Mouse (Mus musculus): ENCODE data around the gene Hsd17b2.

Hsd17b2 gene

GRCm38 (mm10) chr8:117701859-117702258 lies at the start of gene Hsd17b2:
Gene Hsd17b2 (plus strand): TSS chr8:117701904.
- peak; percentile 69 for DNase-seq (ENCODE audit: low spot score)

- no peak for DNase-seq (ENCODE audit: low spot score)
Observed at GRCm38 (mm10) chr8:117652318-117652717, 49.4 kb upstream of the Hsd17b2 start.

DNA sequence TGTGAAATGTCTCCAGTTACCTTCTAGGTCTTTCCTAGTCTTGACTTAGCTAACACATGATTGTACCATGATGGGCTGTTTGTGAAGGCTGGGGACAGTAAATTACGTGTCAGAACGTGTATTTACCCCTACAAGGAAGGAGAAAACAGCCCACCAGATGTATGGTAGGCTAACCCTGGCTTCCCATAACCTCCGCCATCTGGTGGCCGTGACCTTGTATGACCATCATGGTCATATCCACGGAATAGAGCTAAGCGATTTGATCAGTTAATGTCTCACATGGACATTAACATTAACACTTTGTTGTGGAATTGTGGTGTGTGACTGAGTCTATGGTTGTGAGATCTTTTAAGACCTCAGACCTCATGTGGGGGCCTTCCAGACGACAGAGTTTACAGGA lies 42.7 kb upstream of the Hsd17b2 start:
- DNase-seq (ENCODE audit: low spot score), result no peak

GRCm38 (mm10) chr8:117660358-117661031 lies 41.2 kb upstream of the Hsd17b2 start:
- peak; percentile 61 for DNase-seq (ENCODE audit: low spot score)

GRCm38 (mm10) chr8:117667349-117668124 lies 34.2 kb upstream of the Hsd17b2 start:
- DNase-seq (ENCODE audit: low spot score), result no peak

DNA sequence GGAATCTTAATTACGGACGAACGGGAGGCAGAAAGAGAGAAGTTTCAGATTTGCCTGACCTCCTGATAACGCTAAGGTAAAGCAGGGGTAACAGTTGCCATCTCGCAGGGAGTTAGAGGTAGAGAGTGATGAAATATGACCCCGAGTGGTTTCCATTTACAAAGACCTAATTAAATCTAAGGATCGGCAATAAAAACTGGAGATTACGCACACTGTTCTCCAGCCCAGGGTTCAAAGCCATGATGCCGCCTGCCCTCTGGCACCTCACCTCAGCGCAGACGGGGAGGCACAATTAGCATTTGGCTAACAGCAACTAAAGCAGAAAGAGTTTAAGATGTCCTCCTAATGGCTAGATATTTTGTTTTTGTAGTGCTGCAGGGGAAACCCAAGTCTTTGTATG lies 31.2 kb upstream of the Hsd17b2 start:
- no peak for DNase-seq (ENCODE audit: low spot score)

- DNase-seq (ENCODE audit: low spot score), result no peak
Observed at GRCm38 (mm10) chr8:117672558-117672957, 29.1 kb upstream of the Hsd17b2 start.

- peak; percentile 63 for DNase-seq (ENCODE audit: low spot score)
Observed at GRCm38 (mm10) chr8:117673430-117673830, 28.3 kb upstream of the Hsd17b2 start, which contains the start of gene Sdr42e1. Gene Sdr42e1 (minus strand): TSS chr8:117673689.

GRCm38 (mm10) chr8:117675171-117675570 lies 26.5 kb upstream of the Hsd17b2 start:
- no peak for DNase-seq (ENCODE audit: low spot score)

DNA sequence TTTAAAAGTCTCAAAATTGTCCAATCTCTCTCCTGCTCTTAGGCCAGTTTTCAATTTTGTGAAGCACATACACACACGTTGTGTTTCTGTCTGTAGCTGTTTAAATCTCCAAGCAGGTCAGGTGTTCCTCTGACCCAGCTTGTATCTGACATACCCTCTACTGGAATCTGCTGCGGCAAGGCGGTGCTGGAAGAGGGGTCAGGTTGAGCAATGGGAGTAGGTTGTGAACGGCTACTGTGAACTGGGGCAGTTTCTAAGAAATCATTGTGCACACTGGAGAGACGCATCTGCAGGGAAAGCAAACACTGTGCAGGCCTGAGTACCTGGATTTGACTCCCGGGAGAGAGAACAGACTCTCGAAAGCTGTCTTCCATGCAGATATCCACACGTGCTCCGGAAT lies 25.2 kb upstream of the Hsd17b2 start:
- DNase-seq (ENCODE audit: low spot score), result peak; percentile 87

DNA sequence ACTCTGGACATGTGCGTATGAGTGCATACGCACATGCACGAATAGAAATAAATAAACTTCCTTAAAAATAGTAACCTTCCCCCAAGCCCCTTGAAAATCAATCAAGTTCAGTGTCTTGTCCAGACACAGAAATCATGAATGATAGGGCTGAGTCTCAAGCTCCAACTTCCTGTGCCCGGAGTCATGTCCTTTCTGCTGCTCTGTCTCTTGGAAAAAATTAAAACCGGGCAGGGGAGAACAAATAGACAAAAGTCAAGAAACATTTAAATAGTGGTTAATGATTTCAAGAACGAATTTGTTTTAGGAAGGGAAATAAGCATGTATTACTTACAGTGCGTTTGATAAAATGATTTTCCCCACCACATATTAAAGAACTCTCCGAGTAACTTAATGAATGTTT lies 24.7 kb upstream of the Hsd17b2 start:
- no peak for DNase-seq (ENCODE audit: low spot score)

DNA sequence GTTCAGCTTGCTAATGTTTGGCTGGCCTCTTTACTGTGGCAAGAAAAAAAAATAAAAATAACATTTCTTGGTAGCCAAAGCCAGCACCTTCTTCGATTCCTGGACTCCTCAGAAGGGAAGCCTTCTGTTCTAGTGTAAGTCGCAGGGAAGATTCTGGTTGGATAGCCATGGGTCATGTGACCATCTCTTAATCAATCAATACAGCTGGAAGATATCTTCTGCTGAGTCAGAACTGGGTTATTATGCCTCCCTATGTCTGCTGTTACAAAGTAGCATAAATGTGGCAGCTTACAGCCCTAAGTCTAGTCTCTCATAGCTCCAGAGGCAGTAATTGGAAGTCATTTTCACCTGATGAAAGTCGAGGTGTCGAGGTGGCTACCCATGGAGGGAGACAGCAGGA lies 23.1 kb upstream of the Hsd17b2 start:
- DNase-seq (ENCODE audit: low spot score), result no peak

- DNase-seq (ENCODE audit: low spot score), result no peak
Observed at GRCm38 (mm10) chr8:117683925-117684472, 17.7 kb upstream of the Hsd17b2 start.

DNA sequence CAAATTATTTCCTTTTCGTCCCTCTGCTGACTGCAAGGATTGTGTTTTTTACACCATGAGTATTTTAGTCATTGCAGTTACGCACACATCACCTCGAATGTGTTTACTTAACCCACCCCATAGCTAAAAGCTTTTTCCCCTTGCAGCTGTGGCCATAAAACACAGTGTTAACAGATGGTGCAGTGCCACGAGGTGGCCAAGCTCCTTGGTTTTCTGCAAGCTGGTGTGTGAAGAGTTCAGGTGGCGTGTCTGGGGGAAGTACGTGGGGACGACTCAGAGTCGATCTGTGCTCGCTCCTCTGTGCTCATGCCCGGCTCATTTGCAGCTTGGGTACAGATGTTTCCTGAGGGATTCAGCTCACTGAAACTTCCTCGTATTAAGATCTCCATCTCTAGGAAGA lies 17.2 kb upstream of the Hsd17b2 start:
- no peak for DNase-seq (ENCODE audit: low spot score)

DNA sequence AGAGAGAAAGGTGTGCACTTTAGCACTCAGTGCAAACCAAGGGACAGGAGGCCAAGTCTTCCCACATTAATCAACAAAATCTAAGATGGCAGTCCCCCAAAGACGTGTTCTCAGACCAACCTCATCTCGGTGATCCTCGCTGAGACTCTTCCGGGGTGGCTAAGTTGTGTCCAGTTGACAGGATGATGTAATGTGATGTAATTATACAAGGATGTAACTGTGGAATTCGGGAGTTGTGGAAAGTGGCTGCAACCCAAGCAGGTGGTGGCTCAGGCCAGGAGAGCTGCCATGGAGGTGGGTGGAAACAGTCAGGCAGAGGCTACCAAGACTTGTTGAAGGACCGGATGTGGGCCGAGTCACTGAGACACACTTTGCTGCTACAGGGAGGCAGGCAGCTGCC lies 13.8 kb upstream of the Hsd17b2 start:
- DNase-seq (ENCODE audit: low spot score), result no peak

GRCm38 (mm10) chr8:117692131-117692530 lies 9.6 kb upstream of the Hsd17b2 start:
- peak; percentile 47 for DNase-seq (ENCODE audit: low spot score)

DNA sequence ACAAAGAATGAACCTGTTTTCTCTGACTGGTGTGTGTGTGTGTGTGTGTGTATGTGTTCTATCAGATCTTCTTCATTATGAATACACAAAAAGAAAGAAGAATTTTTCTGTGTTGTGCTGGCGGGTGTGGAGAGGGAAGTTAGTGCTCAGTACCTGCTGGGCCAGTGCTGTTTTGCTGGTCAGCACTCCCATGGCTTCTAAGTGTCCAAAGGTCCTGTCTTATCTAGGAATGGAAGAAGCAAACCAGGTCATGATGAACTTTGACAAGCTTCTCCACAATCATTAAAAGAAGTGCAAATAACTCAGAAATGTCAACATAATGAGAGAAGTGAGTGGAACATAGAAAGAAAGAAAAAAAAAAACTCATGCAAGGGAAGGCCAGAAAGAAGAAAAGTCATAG lies 6.1 kb upstream of the Hsd17b2 start:
- DNase-seq (ENCODE audit: low spot score), result peak; percentile 72

DNA sequence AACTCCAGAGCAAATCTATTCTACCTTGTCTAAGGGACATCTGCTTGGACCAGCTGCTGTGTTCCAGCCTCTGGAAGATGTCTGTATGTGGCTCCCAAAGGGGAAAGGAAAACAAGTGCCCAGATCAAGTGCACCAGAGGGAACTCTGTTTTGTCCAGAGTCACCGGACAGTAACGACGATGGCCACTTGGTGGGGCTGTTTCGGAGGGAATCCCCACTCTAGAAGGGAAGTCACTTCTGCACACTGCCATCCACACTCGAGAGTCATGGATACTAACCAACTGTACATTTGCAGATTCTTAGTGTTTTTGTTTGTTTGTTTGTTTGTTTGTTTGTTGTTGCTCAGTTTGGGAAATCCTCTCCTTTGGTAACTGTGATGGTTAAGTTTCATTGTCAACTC lies 4.5 kb upstream of the Hsd17b2 start:
- no peak for DNase-seq (ENCODE audit: low spot score)

GRCm38 (mm10) chr8:117700699-117701098 lies 1.0 kb upstream of the Hsd17b2 start:
- peak; percentile 86 for DNase-seq (ENCODE audit: low spot score)

DNA sequence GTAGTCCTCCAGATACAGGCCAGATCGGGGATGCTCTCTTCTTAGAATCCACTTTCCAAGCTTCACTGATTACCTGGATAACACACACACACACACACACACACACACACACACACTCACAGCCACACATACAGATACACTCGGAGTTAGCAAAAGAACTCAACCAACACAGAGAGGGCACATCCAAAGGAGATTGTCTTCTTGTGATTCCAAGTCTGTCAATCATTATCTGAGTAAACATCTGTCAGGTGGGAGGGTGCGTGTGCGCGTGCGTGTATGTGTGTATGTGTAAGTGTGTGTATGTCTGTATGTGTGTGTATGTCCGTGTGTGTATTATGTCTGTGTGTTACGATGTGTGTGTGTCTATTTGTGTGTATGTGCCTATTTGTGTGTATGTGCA lies 458 bp upstream of the Hsd17b2 start:
- no peak for DNase-seq (ENCODE audit: low spot score)

DNA sequence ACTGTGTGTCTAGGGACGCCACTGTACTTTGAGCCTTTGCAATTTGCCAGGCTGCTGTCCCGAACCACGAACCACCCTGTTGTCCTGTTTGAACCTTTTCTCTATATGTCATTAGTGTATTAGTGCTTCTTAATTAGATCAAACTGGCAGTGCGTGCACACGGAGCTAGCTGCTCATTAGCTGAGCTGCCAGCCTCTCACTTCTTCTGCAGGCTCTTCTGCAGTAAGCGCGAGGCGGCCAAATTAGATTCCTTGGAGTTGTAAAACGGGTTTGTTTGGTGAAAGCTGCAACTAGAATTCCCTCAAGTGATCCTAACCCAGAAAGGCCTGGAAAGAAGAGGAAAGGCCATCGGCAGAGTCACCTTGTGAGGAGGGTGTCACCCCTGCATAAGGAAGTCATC lies 997 bp downstream of the Hsd17b2 start:
- DNase-seq (ENCODE audit: low spot score), result no peak

- DNase-seq (ENCODE audit: low spot score), result no peak
Observed at GRCm38 (mm10) chr8:117706141-117706540, 4.4 kb downstream of the Hsd17b2 start.

- DNase-seq (ENCODE audit: low spot score), result no peak
Observed at GRCm38 (mm10) chr8:117712226-117712625, 10.5 kb downstream of the Hsd17b2 start.

Measured in yolk sac, embryonic 10.5 days (tissue).